ENCODE assay signal across 19 mouse cellular contexts in the genomic region with DNA sequence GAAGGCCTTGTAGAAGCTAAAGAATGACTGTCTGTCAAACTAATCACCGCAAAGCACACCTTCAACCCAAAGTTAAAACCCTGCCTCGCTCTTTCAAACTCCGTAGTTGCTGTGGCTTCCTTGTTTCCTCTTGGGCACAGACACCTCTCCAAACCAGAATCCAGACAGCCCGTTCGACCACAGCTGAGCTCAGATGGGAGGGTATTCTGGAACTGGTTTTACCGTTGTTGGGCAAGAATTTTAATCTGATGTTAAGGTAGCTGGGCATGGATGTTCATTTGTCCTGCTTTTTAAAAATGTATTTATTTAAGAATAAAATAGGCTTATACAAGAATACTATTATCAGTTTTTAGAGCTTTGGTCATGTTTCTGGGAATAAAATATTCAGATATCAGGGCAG.
"Had no signal": no experiment of that assay in that cellular context is flagged by ENCODE, and none has a peak within 500 bp of the region (broad histone marks: within the 10 kb centered on the region; RNA-seq: fewer than 3 reads in every experiment).

No protein-coding gene starts in this region.

- DNase-seq: lung, embryonic 14.5 days; lung, postnatal 10 days; retina, postnatal 1 day; right cerebral cortex, adult 18-20 months; right cerebral cortex, postnatal 25 days; right cerebral cortex, postnatal 4 days; spleen, adult 18-20 months; thymus, adult 18-20 months; thymus, postnatal 14 days; thymus, postnatal 36 days had no signal

- H3K9ac ChIP-seq: liver, embryonic 15.5 days; lung, embryonic 14.5 days; midbrain, embryonic 13.5 days; neural tube, embryonic 13.5 days; neural tube, embryonic 15.5 days had no signal

- H3K9me3 ChIP-seq: liver, embryonic 15.5 days; midbrain, embryonic 13.5 days; neural tube, embryonic 13.5 days; neural tube, embryonic 15.5 days had no signal

- H3K27me3 ChIP-seq: liver, embryonic 15.5 days; megakaryocyte, embryonic 14.5 days; midbrain, embryonic 13.5 days; neural tube, embryonic 13.5 days; neural tube, embryonic 15.5 days had no signal

- H3K4me3 ChIP-seq: liver, embryonic 15.5 days; megakaryocyte, embryonic 14.5 days; midbrain, embryonic 13.5 days; myocyte; neural tube, embryonic 13.5 days; neural tube, embryonic 15.5 days had no signal

- H3K36me3 ChIP-seq: liver, embryonic 15.5 days; midbrain, embryonic 13.5 days; neural tube, embryonic 13.5 days; neural tube, embryonic 15.5 days had no signal

- H3K27ac ChIP-seq: liver, embryonic 15.5 days; macrophage; midbrain, embryonic 13.5 days; neural tube, embryonic 13.5 days; neural tube, embryonic 15.5 days had no signal

- H3K4me2 ChIP-seq: liver, embryonic 15.5 days; lung, embryonic 14.5 days; midbrain, embryonic 11.5 days; midbrain, embryonic 13.5 days; neural tube, embryonic 13.5 days; neural tube, embryonic 15.5 days had no signal

- H3K4me1 ChIP-seq: liver, embryonic 15.5 days; midbrain, embryonic 13.5 days; neural tube, embryonic 13.5 days; neural tube, embryonic 15.5 days had no signal

- ATAC-seq: midbrain, embryonic 13.5 days; midbrain, embryonic 16.5 days had no signal
